Comparison of ENCODE assay signal across 22 mouse cellular contexts in the genomic region with DNA sequence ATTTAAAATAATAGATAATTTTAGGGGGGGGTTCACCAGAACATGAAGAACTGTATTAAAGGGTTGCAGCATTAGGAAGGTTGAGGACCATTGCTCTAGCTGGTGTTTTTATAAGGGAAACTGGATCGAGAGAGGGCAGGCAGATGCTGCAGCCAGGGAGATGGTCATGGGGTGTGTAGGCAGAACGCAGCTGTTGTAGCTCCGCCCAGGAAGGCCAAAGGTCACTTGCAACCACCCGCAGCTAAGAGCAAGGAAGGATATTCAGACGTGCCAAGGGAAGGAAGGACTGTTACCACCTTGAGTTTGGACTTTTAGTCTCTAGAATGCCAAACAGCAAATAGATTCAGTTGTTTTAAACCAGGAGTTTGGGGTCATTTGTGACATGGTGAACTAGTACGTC.
DNase-seq lines count a peak whose midpoint lies in the region; ATAC-seq and TF ChIP-seq lines count a peak whose summit lies in the region.
"Had no signal": no experiment of that assay in that cellular context is flagged by ENCODE, and none has a peak within 500 bp of the region (broad histone marks: within the 10 kb centered on the region; RNA-seq: fewer than 3 reads in every experiment).

No protein-coding gene starts in this region.

- DNase-seq in embryonic facial prominence, embryonic 11.5 days (ENCODE audit: low spot score): peak; percentile 4
- DNase-seq in embryonic facial prominence, embryonic 10.5 days (ENCODE audit: low spot score): no peak
- DNase-seq in lung, embryonic 14.5 days: peak; percentile 13
- DNase-seq in lung, postnatal 14 days: no peak
- peak; percentile 37 for DNase-seq in kidney, postnatal 10 days
- DNase-seq in yolk sac, embryonic 10.5 days (ENCODE audit: low spot score): peak; percentile 9
- no peak for DNase-seq in ovary, postnatal 10 days (ENCODE audit: low spot score)
- no peak for DNase-seq in Muller cell, postnatal 12 days (ENCODE audit: inconsistent ontology term)
- DNase-seq: adrenal gland, postnatal 10 days; cerebellum, adult 9-11 months; heart, postnatal 14 days; lung, adult 2 months; right cerebral cortex, postnatal 14 days; spleen, adult 18-20 months had no signal

- H3K4me1 ChIP-seq in embryonic facial prominence, embryonic 11.5 days (ENCODE audit: control insufficient read depth, insufficient read depth, low read length): no peaks in the 10 kb centered on the region
- peaks cover 7% of the 10 kb centered on the region for H3K4me1 ChIP-seq in embryonic facial prominence, embryonic 10.5 days
- H3K4me1 ChIP-seq in lung, embryonic 14.5 days (ENCODE audit: insufficient read depth): no peaks in the 10 kb centered on the region
- H3K4me1 ChIP-seq: midbrain, embryonic 13.5 days; neural tube, embryonic 13.5 days had no signal

- H3K4me2 ChIP-seq in embryonic facial prominence, embryonic 11.5 days (ENCODE audit: low read depth, low read length): no peak overlapping the region
- H3K4me2 ChIP-seq in lung, embryonic 14.5 days: no peak overlapping the region
- H3K4me2 ChIP-seq: forebrain, embryonic 12.5 days; heart, embryonic 12.5 days; hindbrain, embryonic 13.5 days; liver, embryonic 11.5 days; midbrain, embryonic 13.5 days; neural tube, embryonic 13.5 days had no signal

- ATAC-seq in embryonic facial prominence, embryonic 11.5 days (replicated peaks; ENCODE audit: insufficient number of reproducible peaks, low FRiP score, low TSS enrichment, low read depth): no peak
- no peak for ATAC-seq in lung, embryonic 14.5 days (ENCODE audit: insufficient read depth)
- ATAC-seq: midbrain, embryonic 13.5 days had no signal

- no peak overlapping the region for H3K9ac ChIP-seq in embryonic facial prominence, embryonic 11.5 days (replicated peaks; ENCODE audit: low read length)
- H3K9ac ChIP-seq in lung, embryonic 14.5 days: no peak overlapping the region
- H3K9ac ChIP-seq: forebrain, embryonic 12.5 days; heart, embryonic 12.5 days; hindbrain, embryonic 13.5 days; midbrain, embryonic 13.5 days; neural tube, embryonic 13.5 days had no signal

- H3K36me3 ChIP-seq in embryonic facial prominence, embryonic 11.5 days (replicated peaks; ENCODE audit: control insufficient read depth, insufficient read depth, low read depth, low read length): no peaks in the 10 kb centered on the region
- no peaks in the 10 kb centered on the region for H3K36me3 ChIP-seq in embryonic facial prominence, embryonic 10.5 days (replicated peaks)
- H3K36me3 ChIP-seq in lung, embryonic 14.5 days (ENCODE audit: insufficient read depth): no peaks in the 10 kb centered on the region
- H3K36me3 ChIP-seq: forebrain, embryonic 12.5 days; heart, embryonic 12.5 days; hindbrain, embryonic 13.5 days; midbrain, embryonic 13.5 days; neural tube, embryonic 13.5 days had no signal

- no peak overlapping the region for H3K4me3 ChIP-seq in embryonic facial prominence, embryonic 11.5 days (ENCODE audit: low read depth, low read length)
- H3K4me3 ChIP-seq in embryonic facial prominence, embryonic 10.5 days: no peak overlapping the region
- no peak overlapping the region for H3K4me3 ChIP-seq in lung, embryonic 14.5 days (ENCODE audit: low read depth, low read length)
- H3K4me3 ChIP-seq: forebrain, embryonic 12.5 days; heart, embryonic 12.5 days; hindbrain, embryonic 13.5 days; midbrain, embryonic 13.5 days; neural tube, embryonic 13.5 days had no signal

- no peaks in the 10 kb centered on the region for H3K27me3 ChIP-seq in embryonic facial prominence, embryonic 11.5 days (ENCODE audit: control insufficient read depth, insufficient read depth, low read length)
- H3K27me3 ChIP-seq in embryonic facial prominence, embryonic 10.5 days (replicated peaks; ENCODE audit: low read depth, poor library complexity, severe bottlenecking): no peaks in the 10 kb centered on the region
- no peaks in the 10 kb centered on the region for H3K27me3 ChIP-seq in lung, embryonic 14.5 days (ENCODE audit: insufficient read depth, low read length)
- H3K27me3 ChIP-seq: forebrain, embryonic 12.5 days; heart, embryonic 12.5 days; hindbrain, embryonic 13.5 days; midbrain, embryonic 13.5 days; neural tube, embryonic 13.5 days had no signal

- H3K27ac ChIP-seq in embryonic facial prominence, embryonic 11.5 days (replicated peaks; ENCODE audit: low read depth, low read length): no peak overlapping the region
- no peak overlapping the region for H3K27ac ChIP-seq in embryonic facial prominence, embryonic 10.5 days (replicated peaks)
- H3K27ac ChIP-seq in lung, embryonic 14.5 days (ENCODE audit: low read depth): no peak overlapping the region
- H3K27ac ChIP-seq: forebrain, embryonic 12.5 days; hindbrain, embryonic 13.5 days; kidney, postnatal 0 days; macrophage; midbrain, embryonic 13.5 days; neural tube, embryonic 13.5 days had no signal

- WGBS in embryonic facial prominence, embryonic 11.5 days: 39% methylated on average over 6 of the region's 6 CpGs
- 45% methylated on average over 6 of the region's 6 CpGs for WGBS in embryonic facial prominence, embryonic 10.5 days
- WGBS in lung, embryonic 14.5 days: 47% methylated on average over 6 of the region's 6 CpGs

- TF ChIP-seq CTCF in lung, embryonic 14.5 days (IDR thresholded peaks at IDR 0.05; ENCODE audit: low read depth): no peak

- H3K9me3 ChIP-seq in embryonic facial prominence, embryonic 11.5 days (replicated peaks; ENCODE audit: control insufficient read depth, low read length): no peaks in the 10 kb centered on the region
- H3K9me3 ChIP-seq in embryonic facial prominence, embryonic 10.5 days: peaks cover 9% of the 10 kb centered on the region; the same call in 1 of the 2 replicates
- no peaks in the 10 kb centered on the region; the same call in 1 of the 2 replicates for H3K9me3 ChIP-seq in lung, embryonic 14.5 days (ENCODE audit: low read depth, low read length)

Comparison
In these comparisons a context has a peak if more than half of its experiments do, and no peak if none do; other contexts are left out.
1. DNase-seq: peak in embryonic facial prominence, embryonic 11.5 days (single experiment), lung, embryonic 14.5 days (single experiment), kidney, postnatal 10 days (single experiment) and yolk sac, embryonic 10.5 days (single experiment); none in embryonic facial prominence, embryonic 10.5 days (single experiment), lung, postnatal 14 days (single experiment), ovary, postnatal 10 days (single experiment) and Muller cell, postnatal 12 days (single experiment).